Mouse (Mus musculus): ENCODE data around the gene Zkscan4. TPM values are rescaled to one million over a fixed set of nuclear protein-coding genes. Genes with fewer than 3 reads are reported as not detected.
"Not testable (repeated sequence)": the region's sequence is repeated elsewhere in the genome, so short reads cannot be mapped to it uniquely, and the experiment has no call there.

Zkscan4 gene
- 9.4 and 9.5 TPM in 2 replicates for polyA plus RNA-seq (2015; fragmentation: Nextera tagmentation; extraction: Ambion mirVana)

DNA sequence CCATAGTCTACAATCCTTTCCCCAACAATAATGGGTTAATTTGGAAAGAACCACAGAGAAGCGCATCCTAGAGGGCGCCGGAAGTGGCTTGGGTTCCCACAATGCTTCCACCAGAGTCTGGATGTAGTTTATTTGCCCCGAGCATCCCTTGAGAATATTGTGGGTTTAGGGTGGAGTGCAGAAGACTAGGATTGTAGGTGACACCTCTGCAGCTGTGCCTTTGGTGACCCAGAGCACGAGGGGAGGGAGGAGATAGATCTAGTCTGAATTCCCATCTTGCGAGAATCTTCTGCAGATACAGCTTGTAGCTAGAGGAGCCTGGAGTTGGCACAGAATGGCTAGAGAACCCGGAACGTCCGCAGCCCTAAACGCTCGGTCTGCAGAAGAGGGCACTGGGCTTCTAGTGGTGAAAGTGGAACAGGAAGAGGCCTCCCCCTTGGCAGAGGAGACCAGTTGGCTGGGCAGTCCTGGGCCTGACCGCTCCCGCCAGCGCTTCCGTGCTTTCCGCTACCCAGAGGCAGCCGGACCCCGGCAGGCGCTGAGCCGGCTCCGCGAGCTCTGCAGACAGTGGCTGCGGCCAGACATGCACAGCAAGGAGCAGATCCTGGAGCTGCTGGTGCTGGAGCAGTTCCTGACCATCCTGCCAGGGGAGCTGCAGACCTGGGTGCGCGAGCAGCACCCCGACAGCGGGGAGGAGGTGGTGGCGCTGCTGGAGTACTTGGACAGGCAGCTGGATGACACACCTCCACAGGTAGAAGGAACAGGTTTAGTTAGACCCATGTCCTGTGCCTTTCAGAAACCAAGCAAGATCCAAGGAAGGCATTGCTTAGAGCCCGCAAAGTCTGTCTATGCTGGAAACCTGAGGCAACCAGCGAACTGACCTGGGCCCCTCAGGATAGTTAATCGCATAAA lies at the start of gene Zkscan4, which contains the start of gene Gm10065:
Zkscan4 (plus strand) TSS at position 149 of the 912 bp plus-strand sequence.
Gm10065 (minus strand) TSS at position 683 of the 912 bp plus-strand sequence.
- H3K4me2 ChIP-seq (replicated peaks) = peak within 1 kb of the TSS; percentile 67
- 3% methylated on average over 30 of the region's 31 CpGs for WGBS
- H3K4me3 ChIP-seq (replicated peaks) = peak within 1 kb of the TSS; percentile 68
- peak within 1 kb of the TSS; percentile 68 for H3K27ac ChIP-seq
- H3K4me1 ChIP-seq (replicated peaks); H3K9me3 ChIP-seq; H3K36me3 ChIP-seq; H3K27me3 ChIP-seq: not testable (repeated sequence)
- H3K9ac ChIP-seq (replicated peaks) = peak within 1 kb of the TSS; percentile 82
- peak; percentile 93 for ATAC-seq

DNA sequence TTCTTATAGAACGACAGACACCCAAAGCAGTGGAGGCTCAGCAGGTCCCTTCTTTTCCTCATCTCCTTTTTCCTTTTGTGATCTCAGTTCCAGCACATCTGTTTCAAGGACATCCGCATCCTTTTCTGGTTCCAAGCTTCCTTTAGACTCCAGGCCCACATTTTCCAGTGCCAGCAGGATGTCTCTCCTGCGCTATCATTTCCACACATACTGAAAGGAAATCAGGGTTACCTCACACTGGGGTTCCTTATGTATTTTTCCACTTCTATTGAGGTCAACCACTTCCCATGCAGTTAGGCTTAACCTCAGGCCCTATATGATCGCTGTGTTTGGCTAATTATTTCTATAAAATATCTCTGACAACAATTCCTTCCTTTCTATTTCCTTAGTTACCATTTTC lies 43.2 kb upstream of the Zkscan4 start:
- no peak for ATAC-seq
- Histone ChIP-seq H3K9me3 (no peaks in the 10 kb centered on the region), H3K27ac (no peak overlapping the region), H3K9ac (replicated peaks) (no peak overlapping the region), H3K27me3 (no peaks in the 10 kb centered on the region), H3K4me3 (replicated peaks) (no peak overlapping the region), H3K4me1 (replicated peaks) (peaks cover 8% of the 10 kb centered on the region), H3K4me2 (replicated peaks) (no peak overlapping the region), H3K36me3 (no peaks in the 10 kb centered on the region; the same call in 1 of the 2 replicates)
- WGBS = 88% methylated on average over 4 of the region's 4 CpGs

DNA sequence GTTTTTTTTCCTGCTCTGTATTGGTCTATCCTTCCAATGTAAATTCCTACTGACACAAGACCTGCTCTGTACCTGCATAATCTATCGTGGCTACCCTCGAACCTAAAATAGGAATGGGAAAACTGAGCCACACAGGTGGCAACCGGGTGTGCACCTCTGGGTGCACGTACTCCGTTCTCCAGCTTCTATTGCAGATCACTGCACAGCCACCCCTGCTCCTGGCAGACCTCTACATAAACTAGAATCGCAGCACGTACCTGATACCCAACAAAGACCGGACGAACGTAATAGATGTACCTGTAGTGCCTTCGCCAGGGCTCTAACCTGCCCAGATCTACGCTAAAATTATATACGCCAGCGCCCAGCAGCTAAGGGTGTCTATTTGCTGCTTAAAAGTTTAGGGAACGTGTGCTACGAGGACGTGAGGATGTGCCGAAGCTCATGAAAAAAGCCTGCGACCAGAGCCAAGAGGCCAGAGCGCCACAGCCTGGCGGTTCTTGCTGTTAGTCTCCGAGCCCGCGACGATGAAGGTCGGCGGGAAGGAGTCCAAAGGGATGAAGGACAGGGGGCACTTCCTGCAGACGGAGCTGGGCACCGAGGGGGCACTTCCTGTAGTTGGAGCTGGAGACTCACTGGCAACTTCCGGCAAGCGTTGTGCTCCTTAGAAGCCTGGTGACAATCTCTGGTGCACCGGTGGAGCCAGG lies 38.1 kb upstream of the Zkscan4 start, which contains the start of gene Pgbd1:
Pgbd1 (minus strand) TSS at position 556 of the 704 bp plus-strand sequence.
- Histone ChIP-seq H3K4me3 (replicated peaks) (peak within 1 kb of the TSS; percentile 61), H3K9me3 (no peaks in the 10 kb centered on the region), H3K9ac (replicated peaks) (peak within 1 kb of the TSS; percentile 81), H3K27ac (peak within 1 kb of the TSS; percentile 81), H3K27me3 (no peaks in the 10 kb centered on the region), H3K4me1 (replicated peaks) (peaks cover 18% of the 10 kb centered on the region), H3K36me3 (peaks cover 22% of the 10 kb centered on the region), H3K4me2 (replicated peaks) (peak within 1 kb of the TSS; percentile 82)
- ATAC-seq = peak; percentile 98
- 1% methylated on average over 32 of the region's 32 CpGs for WGBS

DNA sequence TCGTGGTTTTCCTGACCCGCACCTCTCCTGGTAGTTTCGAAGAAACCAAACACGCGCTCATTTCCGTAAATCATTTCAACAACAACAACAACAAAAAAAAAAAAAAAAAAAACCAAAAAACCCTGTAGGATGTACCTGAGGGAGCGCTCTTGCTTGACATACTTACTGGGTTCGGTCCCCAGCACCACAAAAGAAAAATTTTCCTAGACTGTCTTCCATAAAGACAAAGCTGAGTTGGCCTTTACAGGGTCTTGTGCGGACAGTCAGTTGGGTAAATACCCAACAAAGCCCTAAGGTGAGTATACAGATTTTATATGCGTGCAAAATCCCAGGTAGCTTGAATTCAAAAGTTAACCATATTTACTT lies 37.5 kb upstream of the Zkscan4 start:
- H3K36me3 ChIP-seq = peaks cover 26% of the 10 kb centered on the region
- H3K4me3 ChIP-seq (replicated peaks) = peak overlapping the region; percentile 61
- WGBS = 15% methylated on average over 10 of the region's 10 CpGs
- peak overlapping the region; percentile 82 for H3K4me2 ChIP-seq (replicated peaks)
- H3K9ac ChIP-seq (replicated peaks) = peak overlapping the region; percentile 81
- no peaks in the 10 kb centered on the region for H3K9me3 ChIP-seq
- H3K27me3 ChIP-seq = no peaks in the 10 kb centered on the region
- peak; percentile 59 for ATAC-seq
- H3K27ac ChIP-seq = peak overlapping the region; percentile 81
- peaks cover 18% of the 10 kb centered on the region for H3K4me1 ChIP-seq (replicated peaks)

DNA sequence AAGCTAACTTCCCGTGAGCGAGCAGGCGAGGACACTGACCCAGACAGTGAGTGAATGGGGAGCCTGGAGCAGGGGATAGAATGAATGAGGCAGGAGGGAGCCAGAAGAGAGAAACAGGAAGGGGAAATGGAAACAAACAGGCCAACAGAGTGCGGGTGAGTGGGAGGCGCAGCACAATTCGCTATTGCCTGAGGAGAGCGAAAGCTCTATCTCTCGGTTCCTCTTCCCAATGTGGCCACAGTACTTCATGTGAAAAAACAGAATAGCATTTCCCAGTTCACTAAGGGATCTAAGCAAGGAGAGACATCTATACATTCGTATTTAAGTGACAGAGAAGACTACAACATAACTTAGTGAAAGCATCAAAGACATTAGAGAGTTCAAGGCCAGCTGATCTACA lies 31.9 kb upstream of the Zkscan4 start:
- no peaks in the 10 kb centered on the region for H3K27me3 ChIP-seq
- H3K36me3 ChIP-seq = peaks cover 49% of the 10 kb centered on the region

DNA sequence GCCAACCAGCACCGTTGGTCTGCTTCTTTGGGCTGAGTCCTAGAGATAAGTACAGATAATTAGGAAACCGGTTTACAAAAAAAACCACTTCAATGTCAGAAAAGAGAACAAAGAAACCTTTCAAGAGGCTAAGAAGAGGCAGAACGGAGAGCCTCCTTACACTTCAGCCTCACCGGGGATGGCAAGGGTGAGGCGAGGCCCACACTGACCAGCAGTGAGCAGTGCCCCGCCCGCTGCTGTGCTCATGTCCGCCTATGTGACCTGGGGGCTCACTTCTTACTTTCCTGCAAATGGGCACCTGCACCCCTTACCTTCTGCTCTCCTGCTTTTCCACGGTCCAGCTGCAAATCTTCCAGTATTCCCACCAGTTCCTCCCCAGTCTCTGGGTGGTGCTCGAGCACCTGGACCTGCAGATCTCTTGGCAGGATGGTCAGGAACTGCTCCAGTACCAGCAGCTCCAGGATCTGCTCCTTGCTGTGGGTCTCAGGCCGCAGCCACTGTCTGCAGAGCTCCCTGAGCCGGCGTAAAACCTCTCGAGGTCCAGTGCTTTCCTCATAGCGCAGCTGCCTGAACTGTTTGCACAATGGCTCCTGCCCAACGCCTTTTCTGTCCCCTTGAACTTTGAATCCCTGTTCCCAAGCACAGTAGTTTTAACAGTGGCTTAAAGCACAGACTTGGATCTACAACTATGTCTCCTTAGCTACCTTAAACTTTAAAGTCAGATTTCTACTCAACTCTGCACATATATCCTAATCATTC lies 30.7 kb upstream of the Zkscan4 start:
- Histone ChIP-seq H3K9ac (replicated peaks) (no peak overlapping the region), H3K9me3 (no peaks in the 10 kb centered on the region), H3K4me3 (replicated peaks) (no peak overlapping the region), H3K27me3 (no peaks in the 10 kb centered on the region), H3K4me2 (replicated peaks) (no peak overlapping the region), H3K36me3 (peaks cover 49% of the 10 kb centered on the region), H3K27ac (no peak overlapping the region), H3K4me1 (replicated peaks) (peaks cover 13% of the 10 kb centered on the region)
- ATAC-seq = no peak
- 83% methylated on average over 16 of the region's 16 CpGs for WGBS

More for the DNA sequence above, 31.9 kb upstream of the Zkscan4 start:
- no peak overlapping the region for H3K9ac ChIP-seq (replicated peaks)
- H3K4me1 ChIP-seq (replicated peaks) = peaks cover 2% of the 10 kb centered on the region; the same call in 1 of the 2 replicates
- WGBS = 94% methylated on average over 9 of the region's 9 CpGs
- no peaks in the 10 kb centered on the region for H3K9me3 ChIP-seq
- H3K4me2 ChIP-seq (replicated peaks) = no peak overlapping the region
- H3K27ac ChIP-seq = no peak overlapping the region
- no peak overlapping the region for H3K4me3 ChIP-seq (replicated peaks)
- no peak for ATAC-seq

DNA sequence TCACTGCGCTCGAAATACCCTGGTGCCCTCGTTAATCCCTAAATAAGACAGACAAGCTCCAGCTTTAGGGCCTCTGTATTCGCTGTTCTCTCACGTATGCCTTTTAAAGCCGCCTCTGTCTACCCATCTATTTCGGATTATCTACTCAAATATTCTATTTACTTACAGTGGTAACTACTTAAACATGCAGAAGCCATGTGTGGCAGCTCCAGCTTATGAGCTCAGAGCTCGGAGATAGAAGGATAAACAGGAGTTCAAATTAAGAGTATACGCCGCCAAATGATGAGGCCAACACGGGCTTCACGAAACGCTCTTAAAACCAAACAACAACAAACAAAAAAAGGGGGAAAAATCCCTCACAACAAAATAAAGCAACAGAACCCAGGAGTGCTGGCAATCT lies 25.7 kb upstream of the Zkscan4 start:
- Histone ChIP-seq H3K4me3 (replicated peaks) (peak overlapping the region; percentile 68), H3K27me3 (peaks cover 23% of the 10 kb centered on the region), H3K9me3 (no peaks in the 10 kb centered on the region), H3K36me3 (peaks cover 6% of the 10 kb centered on the region), H3K9ac (replicated peaks) (peak overlapping the region; percentile 78), H3K4me1 (replicated peaks) (peaks cover 13% of the 10 kb centered on the region), H3K27ac (peak overlapping the region; percentile 63; the same call in 1 of the 2 replicates), H3K4me2 (replicated peaks) (peak overlapping the region; percentile 79)
- ATAC-seq = 0 out of 2 replicates have a peak, but pooled peaks have one; percentile 1
- WGBS = under 1% methylated on average over 13 of the region's 13 CpGs

DNA sequence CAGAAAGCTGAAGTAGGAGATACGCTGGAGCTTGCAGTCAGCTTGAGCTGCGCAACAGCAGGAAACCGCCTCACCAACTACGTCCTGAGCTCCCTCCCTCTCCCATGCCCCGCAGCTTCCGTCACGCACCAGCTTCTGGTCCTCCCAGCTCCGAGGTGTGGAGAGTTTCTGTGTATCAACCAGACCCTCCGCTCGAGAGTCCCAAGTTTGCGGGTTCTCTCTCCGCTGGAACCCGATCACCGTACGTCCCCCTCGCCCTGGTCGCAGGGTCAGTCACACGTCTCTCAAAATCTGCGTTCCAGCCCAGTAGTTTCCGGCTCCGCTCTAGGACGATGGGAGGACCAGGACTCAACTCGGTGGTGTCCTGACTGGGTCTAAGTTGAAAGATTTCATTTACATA lies 25.3 kb upstream of the Zkscan4 start, which contains the start of gene Zscan26:
Zscan26 (minus strand) TSS at position 282 of the 400 bp plus-strand sequence.
- H3K27me3 ChIP-seq = peaks cover 24% of the 10 kb centered on the region
- peak within 1 kb of the TSS; percentile 63; the same call in 1 of the 2 replicates for H3K27ac ChIP-seq
- peak; percentile 93 for ATAC-seq
- H3K4me2 ChIP-seq (replicated peaks) = peak within 1 kb of the TSS; percentile 79
- H3K36me3 ChIP-seq = peaks cover 2% of the 10 kb centered on the region; the same call in 1 of the 2 replicates
- H3K4me3 ChIP-seq (replicated peaks) = peak within 1 kb of the TSS; percentile 68
- H3K9ac ChIP-seq (replicated peaks) = peak within 1 kb of the TSS; percentile 78
- no peaks in the 10 kb centered on the region for H3K9me3 ChIP-seq
- H3K4me1 ChIP-seq (replicated peaks) = peaks cover 13% of the 10 kb centered on the region
- WGBS = 0% methylated on average over 23 of the region's 23 CpGs

DNA sequence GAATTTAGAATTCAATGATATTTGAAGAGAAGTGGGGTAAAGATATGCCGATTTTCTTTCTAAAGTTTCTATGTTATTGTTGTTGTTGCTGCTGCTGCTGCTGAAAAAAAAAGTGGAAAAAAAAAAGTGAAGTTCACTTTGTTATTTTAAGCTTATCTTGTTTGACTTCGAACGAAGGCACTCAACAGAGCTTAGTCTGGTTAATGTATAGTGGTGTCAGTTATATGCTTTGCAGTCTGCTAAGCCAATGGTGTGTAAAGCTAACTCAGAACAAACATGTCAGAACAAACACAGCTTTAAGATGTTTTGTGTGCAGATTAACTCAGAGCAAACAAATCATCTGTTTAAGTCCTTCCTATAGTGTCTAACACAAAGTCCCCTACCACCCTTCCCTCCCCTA lies 24.6 kb upstream of the Zkscan4 start:
- Histone ChIP-seq H3K9ac (replicated peaks) (no peak overlapping the region), H3K36me3 (no peaks in the 10 kb centered on the region), H3K27ac (no peak overlapping the region), H3K27me3 (peaks cover 28% of the 10 kb centered on the region), H3K4me3 (replicated peaks) (peak overlapping the region; percentile 68; the same call in 1 of the 2 replicates), H3K4me1 (replicated peaks) (peaks cover 13% of the 10 kb centered on the region), H3K4me2 (replicated peaks) (no peak overlapping the region), H3K9me3 (no peaks in the 10 kb centered on the region)
- ATAC-seq = no peak
- 86% methylated on average over 3 of the region's 3 CpGs for WGBS

DNA sequence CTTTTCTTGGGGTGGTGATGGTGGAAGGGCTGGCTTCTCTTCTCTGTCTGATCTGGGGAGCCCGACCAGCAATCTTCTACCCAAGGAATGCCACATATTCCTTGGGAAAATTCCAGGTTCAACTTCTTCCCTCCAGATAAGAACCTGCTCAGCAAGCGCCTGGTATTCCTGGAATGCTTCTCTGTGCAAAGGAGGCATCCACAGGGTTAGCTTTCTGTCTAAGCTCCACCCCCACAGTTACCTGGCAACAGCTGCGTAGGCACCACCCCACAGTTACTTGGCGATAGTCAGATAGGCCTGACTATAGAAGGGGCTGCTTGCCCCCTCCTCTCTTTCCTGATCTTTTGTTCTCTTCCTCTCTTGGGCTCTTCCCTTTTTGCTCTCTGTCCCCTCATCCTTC lies 22.4 kb upstream of the Zkscan4 start:
- Histone ChIP-seq H3K4me2 (replicated peaks) (no peak overlapping the region), H3K4me3 (replicated peaks) (no peak overlapping the region), H3K4me1 (replicated peaks) (peaks cover 13% of the 10 kb centered on the region), H3K9ac (replicated peaks) (no peak overlapping the region), H3K27me3 (peaks cover 36% of the 10 kb centered on the region), H3K9me3 (no peaks in the 10 kb centered on the region), H3K27ac (no peak overlapping the region), H3K36me3 (no peaks in the 10 kb centered on the region)
- no peak for ATAC-seq
- 11% methylated on average over 4 of the region's 4 CpGs for WGBS

DNA sequence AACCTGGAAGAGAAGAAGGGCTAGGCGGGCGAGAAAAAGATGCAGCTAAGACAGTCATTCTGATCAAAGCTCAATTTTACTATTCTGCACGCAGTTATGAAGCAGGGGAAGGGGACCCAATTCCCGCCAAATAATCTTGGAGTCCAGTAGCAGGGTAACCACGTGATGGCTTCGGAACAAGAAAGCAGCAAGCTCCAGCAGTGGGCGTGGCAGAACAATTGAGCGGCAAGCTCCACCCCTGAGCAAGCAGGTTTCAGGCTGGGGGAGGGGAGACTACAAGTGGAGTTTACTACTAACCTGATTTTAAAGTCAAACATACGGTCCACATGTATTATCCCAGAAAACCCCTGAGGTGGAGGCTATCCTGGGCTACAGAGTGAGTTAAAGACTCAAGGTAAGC lies 16.2 kb upstream of the Zkscan4 start:
- not testable (repeated sequence) for H3K4me1 ChIP-seq (replicated peaks); H3K4me3 ChIP-seq (replicated peaks); H3K9ac ChIP-seq (replicated peaks); H3K36me3 ChIP-seq; H3K27ac ChIP-seq; ATAC-seq; H3K4me2 ChIP-seq (replicated peaks); H3K9me3 ChIP-seq
- peaks cover 17% of the 10 kb centered on the region for H3K27me3 ChIP-seq
- WGBS = 58% methylated on average over 9 of the region's 9 CpGs

Data from midbrain, embryonic 13.5 days (tissue).